Mouse (Mus musculus) bone marrow macrophage, adult 2 months (primary cell): ENCODE data around the gene Sema6b. TPM values are rescaled to one million over a fixed set of nuclear protein-coding genes. Genes with fewer than 3 reads are reported as not detected.

Experiments
- H3K27ac ChIP-seq: 2 replicates; pipeline ENCODE4 v1.5.1; 2012; ENCODE audit warnings: low read depth, low read length; ENCODE audit not compliant: insufficient read depth
- H3K4me1 ChIP-seq: 2 replicates; pipeline ENCODE4 v1.6.1; 2012; ENCODE audit warnings: low read length; ENCODE audit not compliant: control insufficient read depth, insufficient read depth
- H3K4me3 ChIP-seq: 2 replicates; pipeline ENCODE4 v1.5.1; 2012; ENCODE audit warnings: mild to moderate bottlenecking, low read length, moderate library complexity; ENCODE audit not compliant: insufficient read depth
- CTCF ChIP-seq: IDR thresholded peaks from 2 replicates; pipeline ENCODE4 v1.5.1; 2012; ENCODE audit warnings: low read depth, mild to moderate bottlenecking, low read length, moderate library complexity
- POLR2A ChIP-seq: IDR thresholded peaks from 2 replicates; pipeline ENCODE4 v1.6.1; 2012; ENCODE audit warnings: mild to moderate bottlenecking, low read depth, low read length, borderline replicate concordance
- polyA plus RNA-seq: library from polyadenylated mRNA; stranded (reverse); fragments of >200 nt; gene quantifications from 2 replicates; pipeline ENCODE4 v1.2.4, GENCODE M21; 2012; ENCODE audit not compliant: missing spikeins, insufficient read depth, insufficient read length

The Sema6b gene
- polyA plus RNA-seq, 1 experiment: 8.1 TPM

DNA sequence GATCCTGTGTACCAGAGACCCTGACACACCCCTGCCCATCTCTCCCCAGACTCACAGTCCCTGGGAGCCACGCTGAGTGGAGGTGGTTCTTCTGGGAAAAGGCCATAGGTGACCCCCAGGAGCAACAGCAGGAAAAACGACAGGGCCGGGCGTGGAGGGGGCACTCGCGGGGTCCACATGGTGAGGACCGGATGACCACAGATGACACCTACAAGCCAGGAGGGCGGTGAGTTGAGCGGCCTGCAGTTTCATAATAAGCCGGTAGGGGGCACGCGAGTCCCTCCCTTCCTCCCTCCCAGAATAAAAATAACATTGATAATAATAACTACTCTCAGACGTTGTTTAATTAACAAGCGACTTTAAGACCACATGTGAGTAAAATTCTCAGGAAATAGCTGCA, 7.5 kb downstream of the Sema6b start:
- H3K4me3 ChIP-seq: peak overlapping the region; percentile 51
- 0 out of 2 replicates have a peak, but pooled peaks cover 2% of the 10 kb centered on the region for H3K4me1 ChIP-seq
- peak overlapping the region; percentile 95; the same call in 1 of the 2 replicates for H3K27ac ChIP-seq
- no peak for TF ChIP-seq POLR2A
- TF ChIP-seq CTCF: peak; percentile 77

DNA sequence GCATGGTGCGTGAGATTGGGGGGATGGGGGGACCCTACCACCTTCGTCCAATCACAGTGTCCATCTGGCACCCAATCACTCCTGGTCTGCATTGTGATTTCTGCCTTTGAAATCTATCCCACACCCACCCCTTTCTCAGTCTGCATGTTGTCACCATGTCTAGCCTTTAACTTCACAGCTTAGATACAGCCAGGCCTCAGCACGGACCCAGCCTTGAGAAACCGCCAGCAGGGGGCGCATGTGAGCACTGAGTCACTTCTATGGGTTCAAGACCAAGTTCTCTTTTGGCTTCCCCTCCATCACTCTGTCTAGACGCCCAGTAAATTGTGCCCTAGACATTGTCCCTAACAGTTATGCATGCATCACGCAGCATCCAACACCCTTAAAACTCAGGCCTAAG, 8.3 kb downstream of the Sema6b start:
- Histone ChIP-seq H3K4me3 (no peak overlapping the region), H3K4me1 (0 out of 2 replicates have a peak, but pooled peaks cover 2% of the 10 kb centered on the region)

DNA sequence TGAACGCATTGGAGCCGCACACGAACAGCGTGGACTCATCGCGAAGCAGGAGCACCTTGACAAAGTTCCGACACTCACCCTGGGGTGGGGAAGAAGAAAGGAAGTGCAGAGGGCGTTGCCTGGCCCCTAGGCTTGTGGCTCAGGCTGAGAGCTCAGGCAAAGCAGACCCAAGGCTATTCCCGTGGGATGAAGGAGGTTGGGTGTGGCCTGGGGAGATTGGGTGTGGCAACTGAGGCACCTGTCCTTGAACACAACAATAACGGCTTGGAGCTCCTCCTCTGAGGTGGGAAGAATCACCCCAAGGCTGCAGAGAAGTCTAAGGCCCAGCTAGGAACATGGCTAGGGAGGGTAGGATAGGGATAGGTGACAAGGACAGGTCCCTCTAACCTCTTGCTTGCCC, 9.0 kb downstream of the Sema6b start:
- TF ChIP-seq POLR2A (no peak), CTCF (no peak)
- no peak overlapping the region for H3K4me3 ChIP-seq
- H3K27ac ChIP-seq: no peak overlapping the region
- 0 out of 2 replicates have a peak, but pooled peaks cover 2% of the 10 kb centered on the region for H3K4me1 ChIP-seq

More for the DNA sequence above, 8.3 kb downstream of the Sema6b start:
- H3K27ac ChIP-seq: no peak overlapping the region
- peak; percentile 94 for TF ChIP-seq CTCF
- TF ChIP-seq POLR2A: no peak

DNA sequence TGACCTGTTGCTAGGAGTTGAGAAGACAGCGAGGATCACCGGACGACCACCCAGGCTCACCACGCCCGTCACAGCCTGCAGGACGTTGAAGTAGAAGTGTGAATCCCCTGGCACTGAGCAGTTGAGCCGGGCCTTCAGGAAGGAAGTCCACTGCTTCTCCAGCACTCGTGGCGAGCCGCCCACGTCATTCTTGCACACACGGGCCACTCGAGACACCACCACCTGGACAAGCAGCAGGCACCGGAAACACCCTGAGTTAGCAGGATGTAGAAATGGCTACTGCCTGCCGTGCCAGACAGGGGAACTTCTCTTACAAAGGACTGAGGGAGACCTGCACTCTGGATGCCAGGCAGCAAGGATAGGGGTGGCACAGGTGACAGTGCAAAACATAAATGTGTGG, 11.9 kb downstream of the Sema6b start:
- no peak overlapping the region for H3K27ac ChIP-seq
- TF ChIP-seq POLR2A (no peak), CTCF (no peak)

DNA sequence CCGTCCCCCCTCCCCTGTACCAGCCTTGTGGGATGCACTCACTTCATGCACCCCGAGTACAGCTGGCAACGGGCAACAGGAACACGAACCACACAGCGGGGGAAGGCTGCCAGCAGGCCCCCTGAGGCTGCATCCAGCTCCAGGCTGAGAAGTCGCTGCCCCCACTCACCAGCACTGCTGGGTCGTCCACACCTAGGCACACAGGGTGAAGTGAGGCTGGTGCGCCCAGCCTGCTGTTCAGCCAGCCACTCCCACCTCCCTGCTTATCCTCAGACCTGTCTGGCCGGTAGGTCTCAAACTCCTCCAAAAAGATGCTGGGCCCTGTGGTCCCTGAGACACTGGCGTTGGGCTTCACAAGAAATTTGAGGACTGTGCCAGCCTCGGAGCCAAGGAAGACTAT, 14.0 kb downstream of the Sema6b start:
- 0 out of 2 replicates have a peak, but pooled peaks cover 2% of the 10 kb centered on the region for H3K4me1 ChIP-seq
- no peak overlapping the region for H3K4me3 ChIP-seq
- TF ChIP-seq POLR2A (no peak), CTCF (no peak)
- no peak overlapping the region for H3K27ac ChIP-seq

More for the DNA sequence above, 11.9 kb downstream of the Sema6b start:
- Histone ChIP-seq H3K4me3 (no peak overlapping the region), H3K4me1 (no peaks in the 10 kb centered on the region)

DNA sequence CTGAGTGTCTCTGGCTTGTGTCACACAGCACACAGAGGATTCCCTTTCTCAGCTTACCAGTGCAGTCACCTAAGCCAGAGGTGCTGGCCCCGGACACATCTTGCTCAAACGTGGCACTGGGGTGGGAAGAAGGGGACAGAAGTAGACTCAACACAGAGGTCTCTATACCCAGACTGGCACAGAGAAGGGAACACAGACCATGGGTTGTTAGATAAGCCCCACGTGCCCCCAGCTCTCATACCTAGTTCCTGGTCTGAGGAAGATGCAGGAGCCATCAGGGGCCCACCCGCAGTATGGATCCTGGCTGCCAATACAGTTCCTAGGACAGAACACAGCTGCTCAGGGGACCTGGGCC, 14.9 kb downstream of the Sema6b start:
- no peak for TF ChIP-seq POLR2A
- no peak for TF ChIP-seq CTCF
- Histone ChIP-seq H3K27ac (no peak overlapping the region), H3K4me3 (no peak overlapping the region), H3K4me1 (0 out of 2 replicates have a peak, but pooled peaks cover 2% of the 10 kb centered on the region)

DNA sequence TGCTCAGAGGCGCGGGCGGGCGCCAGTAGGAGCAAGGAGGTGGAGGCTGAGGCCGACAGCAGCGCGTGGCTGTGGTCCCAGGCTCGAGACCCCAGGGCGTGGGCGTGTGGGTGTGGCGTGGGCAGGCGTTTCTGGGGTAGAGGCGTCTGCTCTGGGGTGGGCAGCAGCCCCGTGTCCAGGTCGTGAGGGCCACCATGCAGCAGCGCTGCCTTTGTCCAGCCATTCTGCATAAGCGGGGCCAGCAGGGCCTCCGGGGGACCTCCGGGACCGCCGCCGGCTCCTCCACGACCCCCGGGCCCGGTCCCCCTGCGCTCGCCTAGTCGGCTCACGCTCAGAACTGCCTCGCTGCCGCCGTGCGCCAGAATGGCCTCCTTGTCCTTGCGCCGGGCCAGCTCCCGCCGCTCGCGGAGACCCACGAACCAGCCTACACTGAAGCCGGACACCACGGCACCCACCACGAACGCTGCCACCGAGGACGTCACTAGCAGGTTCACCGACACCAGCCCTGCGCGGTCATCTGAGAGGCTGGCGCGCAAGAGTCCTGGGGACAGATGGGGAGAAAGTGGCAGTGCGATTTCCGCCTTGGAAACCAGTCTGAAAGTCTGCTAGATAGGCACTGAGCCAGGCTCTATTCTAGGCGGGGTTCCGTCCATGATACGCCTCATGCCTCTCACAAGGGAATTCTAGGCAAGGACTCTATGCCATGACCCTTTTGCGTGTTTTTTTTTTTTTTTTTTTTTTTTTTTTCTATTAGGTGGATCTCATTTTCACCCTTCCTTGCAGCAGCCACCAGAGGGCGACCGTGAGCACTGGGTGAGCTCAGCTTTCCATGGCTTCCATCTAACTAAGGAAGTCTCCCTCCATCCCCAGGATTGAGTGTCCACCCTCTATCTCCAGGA, 15.5 kb downstream of the Sema6b start:
- no peak overlapping the region for H3K27ac ChIP-seq

DNA sequence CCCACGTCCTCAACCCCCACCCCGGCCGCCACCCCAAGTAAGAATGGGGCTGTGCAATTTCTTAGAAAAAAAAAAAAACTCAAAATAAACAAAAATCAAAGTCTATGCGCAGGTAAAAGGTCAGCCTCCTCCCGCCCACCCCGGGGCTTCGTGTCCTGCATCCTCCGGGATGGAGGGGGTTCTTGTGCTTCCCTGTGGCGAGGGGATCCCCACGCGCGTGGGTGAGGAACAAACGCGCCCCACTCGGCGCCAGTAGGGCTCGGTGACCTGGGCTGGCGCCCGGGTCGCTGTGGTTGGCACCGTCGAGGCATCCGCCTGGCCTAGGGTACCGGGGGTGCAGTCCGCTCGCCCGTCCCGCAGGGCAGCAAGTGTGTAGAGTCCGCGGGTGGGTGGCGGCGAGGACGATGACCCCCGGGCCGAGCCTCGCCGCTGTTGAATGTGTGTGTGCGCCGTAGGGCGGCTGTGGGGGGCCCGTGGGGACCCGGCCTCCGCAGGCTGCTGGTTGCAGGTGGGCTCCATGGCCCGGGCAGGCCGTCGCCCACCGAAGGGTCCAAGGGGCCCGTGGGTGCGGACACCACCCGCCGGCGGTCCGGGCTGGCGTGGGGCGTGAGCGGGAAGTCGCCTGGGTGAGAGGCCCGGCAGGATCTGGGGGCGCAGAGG, 16.3 kb downstream of the Sema6b start:
- TF ChIP-seq CTCF (no peak), POLR2A (no peak)
- Histone ChIP-seq H3K27ac (no peak overlapping the region), H3K4me1 (peaks cover 4% of the 10 kb centered on the region), H3K4me3 (no peak overlapping the region)

More for the DNA sequence above, 15.5 kb downstream of the Sema6b start:
- Histone ChIP-seq H3K4me3 (no peak overlapping the region), H3K4me1 (peaks cover 3% of the 10 kb centered on the region)
- TF ChIP-seq POLR2A (no peak), CTCF (peak; percentile 90)

DNA sequence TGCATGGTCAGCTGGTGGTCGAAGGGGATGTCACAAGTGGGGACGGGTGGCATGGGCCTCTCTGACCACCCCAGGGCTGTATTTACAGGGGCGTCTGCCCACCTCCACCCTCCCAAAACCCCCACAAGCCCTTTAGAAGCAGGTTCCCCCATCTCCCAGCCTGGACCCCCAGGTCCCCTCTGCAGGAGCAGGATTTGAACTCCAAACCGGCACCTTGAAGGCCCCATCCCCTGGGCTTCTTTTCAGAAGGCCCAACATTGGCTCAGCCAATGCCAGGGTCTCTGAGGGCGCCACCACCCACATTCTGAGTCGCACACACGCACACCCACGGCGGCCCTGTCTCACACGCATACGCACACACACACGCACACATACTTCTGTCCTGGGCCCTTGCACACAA, 17.0 kb downstream of the Sema6b start:
- Histone ChIP-seq H3K4me3 (no peak overlapping the region), H3K27ac (no peak overlapping the region), H3K4me1 (peaks cover 4% of the 10 kb centered on the region)
- no peak for TF ChIP-seq POLR2A
- TF ChIP-seq CTCF: no peak

DNA sequence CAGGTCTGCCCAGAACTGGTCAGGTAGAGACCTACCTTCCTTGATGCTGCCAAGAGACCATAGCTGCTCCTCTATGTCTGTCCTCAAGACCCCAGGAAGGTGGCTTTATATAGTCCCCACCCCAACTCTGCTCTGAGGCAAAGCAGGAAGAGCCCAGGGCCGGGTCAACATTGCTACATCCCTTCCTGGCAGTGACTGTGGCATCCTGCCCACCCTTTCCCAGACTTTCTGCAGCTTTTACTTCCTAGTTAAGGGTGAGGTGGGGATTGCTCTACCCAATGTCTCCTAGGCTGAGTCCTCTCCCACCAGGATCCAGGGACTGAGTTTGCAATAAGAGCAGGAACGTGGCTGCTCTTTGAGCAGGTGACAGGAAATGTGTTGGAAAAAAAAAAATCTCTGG, 18.3 kb downstream of the Sema6b start, which contains the start of gene Lrg1:
Gene Lrg1, minus strand, starts transcription at position 176 of the 400 bp plus-strand sequence.
- Histone ChIP-seq H3K4me3 (no peak within 1 kb of the TSS), H3K4me1 (peaks cover 4% of the 10 kb centered on the region), H3K27ac (no peak within 1 kb of the TSS)
- TF ChIP-seq CTCF (no peak), POLR2A (no peak)
